Mouse (Mus musculus) heart, embryonic 14.5 days (tissue): ENCODE data around the gene Irx4. TPM values are rescaled to one million over a fixed set of nuclear protein-coding genes. Genes with fewer than 3 reads are reported as not detected.

Experiments
- ATAC-seq: fragments of 200-750 bp; cut with Nextera tagmentation; 2 replicates; pipeline ENCODE4 v1.8.0; 2017; ENCODE audit warnings: low read depth, moderate TSS enrichment; ENCODE audit not compliant: insufficient number of reproducible peaks, insufficient read depth, low FRiP score
- H3K27ac ChIP-seq, 2 experiments: fragments of 200-500 bp in 1 of 2; fragments of 300-500 bp in 1 of 2; sonication (generic) in 1 of 2; replicated peaks in 1 of 2; 2 replicates each; pipeline ENCODE4 v1.5.1; 2012 to 2014; ENCODE audit warnings: low read depth in 2 of 2, low read length in 2 of 2, control low read depth in 1 of 2, mild to moderate bottlenecking in 1 of 2, mixed read lengths in 1 of 2; ENCODE audit not compliant: control insufficient read depth in 1 of 2, insufficient read depth in 1 of 2
- H3K27me3 ChIP-seq: fragments of 300-500 bp; sonication (generic); 2 replicates; pipeline ENCODE4 v1.6.1; 2014; ENCODE audit warnings: mild to moderate bottlenecking, low read length, control low read depth; ENCODE audit not compliant: control insufficient read depth, insufficient read depth
- H3K36me3 ChIP-seq: fragments of 300-500 bp; sonication (generic); 2 replicates; pipeline ENCODE4 v1.6.1; 2014; ENCODE audit warnings: mild to moderate bottlenecking, control low read depth, low read length, mixed read lengths; ENCODE audit not compliant: control insufficient read depth, insufficient read depth
- H3K4me1 ChIP-seq, 2 experiments: fragments of 200-500 bp in 1 of 2; fragments of 300-500 bp in 1 of 2; sonication (generic) in 1 of 2; 2 replicates each; pipeline ENCODE4 v1.6.1; 2012 to 2014; ENCODE audit warnings: low read length in 2 of 2, control low read depth in 1 of 2, mixed read lengths in 1 of 2; ENCODE audit not compliant: control insufficient read depth in 2 of 2, insufficient read depth in 2 of 2
- H3K4me2 ChIP-seq: fragments of 300-500 bp; sonication (generic); 2 replicates; pipeline ENCODE4 v1.6.1; 2014; ENCODE audit warnings: mild to moderate bottlenecking, low read length
- H3K4me3 ChIP-seq, 2 experiments: fragments of 200-500 bp in 1 of 2; fragments of 300-500 bp in 1 of 2; sonication (generic) in 1 of 2; 2 replicates each; pipeline ENCODE4 v1.5.1; 2012 to 2014; ENCODE audit warnings: low read length in 2 of 2, mild to moderate bottlenecking in 2 of 2, control low read depth in 1 of 2, low read depth in 1 of 2, moderate library complexity in 1 of 2; ENCODE audit not compliant: control insufficient read depth in 1 of 2, insufficient read depth in 1 of 2
- H3K9ac ChIP-seq: fragments of 300-500 bp; sonication (generic); 2 replicates; pipeline ENCODE4 v1.6.1; 2014; ENCODE audit warnings: mild to moderate bottlenecking, low read length
- H3K9me3 ChIP-seq: fragments of 300-500 bp; sonication (generic); 2 replicates; pipeline ENCODE4 v1.6.1; 2016; ENCODE audit warnings: low read length, control low read depth; ENCODE audit not compliant: control insufficient read depth
- WGBS: fragments of 180-500 bp; shearing (Covaris S2); extraction: QIAGEN DNeasy Blood & Tissue Kit; methylation state at CpG from one replicate; pipeline ENCODE4 v1.1.7; 2014; 5-methylcytosine and 5-hydroxymethylcytosine counted together
- polyA plus RNA-seq: library from polyadenylated mRNA; unstranded; fragments of >200 nt; fragmentation: Nextera tagmentation; extraction: Ambion mirVana; gene quantifications from 2 replicates; pipeline ENCODE4 v1.2.1, GENCODE M21; 2014

Gene Irx4
- polyA plus RNA-seq, 1 experiment from 2014 or later, result 43.3 TPM

DNA sequence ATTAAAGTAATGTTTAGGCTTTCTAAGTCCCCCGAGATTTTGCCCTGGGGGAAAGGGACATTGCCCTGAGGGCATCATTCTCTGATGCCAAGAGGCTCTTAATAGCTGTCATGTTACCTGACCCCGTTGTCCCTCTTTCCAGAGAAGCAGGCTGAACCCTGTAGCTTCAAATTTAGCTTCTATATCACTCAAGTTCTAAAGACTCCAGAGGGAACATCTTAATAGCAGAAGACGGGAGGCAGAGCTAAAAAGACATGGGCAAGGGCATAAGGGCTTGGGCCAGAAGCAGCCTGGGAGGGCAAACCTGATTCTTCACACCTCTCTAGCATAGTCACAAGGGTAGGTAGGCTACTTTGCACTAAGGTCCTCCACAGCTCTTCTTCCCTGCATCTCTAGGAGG, 9.6 kb downstream of the Irx4 start:
- peak overlapping the region; percentile 66; the same call in 1 of the 2 replicates for H3K4me2 ChIP-seq
- 36% methylated on average over 3 of the region's 3 CpGs for WGBS
- peaks cover 86% of the 10 kb centered on the region for H3K27me3 ChIP-seq
- ATAC-seq, result no peak
- peaks cover 47 to 83% of the 10 kb centered on the region in 2 experiments for H3K4me1 ChIP-seq
- no peaks in the 10 kb centered on the region for H3K9me3 ChIP-seq
- peaks cover 41% of the 10 kb centered on the region for H3K36me3 ChIP-seq
- H3K9ac ChIP-seq, result peak overlapping the region; percentile 72
- H3K4me3 ChIP-seq, result no peak overlapping the region
- peak overlapping the region; percentile 80 to 82 for H3K27ac ChIP-seq

DNA sequence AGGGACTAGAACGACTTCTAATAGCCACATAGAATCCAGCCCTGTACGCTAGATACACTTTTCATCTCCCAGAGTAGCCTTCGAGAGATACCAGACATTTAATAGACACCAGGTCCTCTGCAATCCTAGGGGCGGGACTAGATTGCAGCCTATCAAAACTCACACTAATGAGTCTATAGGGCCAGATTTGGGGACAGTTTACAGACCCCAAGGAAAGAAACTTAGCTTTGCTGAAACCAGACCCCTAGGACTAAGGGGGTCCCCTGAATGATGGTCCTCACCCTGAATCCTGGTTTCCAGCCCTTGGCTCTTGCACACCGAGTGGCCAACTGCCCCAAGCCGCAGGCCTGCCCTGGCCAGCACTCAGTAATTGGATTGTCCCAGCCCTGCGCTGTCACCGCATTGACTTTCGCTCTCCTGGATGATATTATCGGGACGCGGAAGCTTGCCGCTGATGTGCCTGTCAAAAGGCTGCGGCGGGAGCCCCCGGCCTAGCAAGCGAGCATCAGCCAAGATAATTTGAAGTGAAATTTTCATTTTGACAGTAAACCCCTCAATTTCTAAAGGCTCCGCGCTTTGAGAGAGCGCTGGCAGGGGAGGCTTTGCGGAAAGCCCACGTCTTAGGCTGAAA, 10.3 kb downstream of the Irx4 start:
- H3K9ac ChIP-seq, result peak overlapping the region; percentile 72
- peaks cover 46 to 80% of the 10 kb centered on the region in 2 experiments for H3K4me1 ChIP-seq
- peaks cover 37% of the 10 kb centered on the region for H3K36me3 ChIP-seq
- H3K27me3 ChIP-seq, result peaks cover 80% of the 10 kb centered on the region
- no peaks in the 10 kb centered on the region for H3K9me3 ChIP-seq
- H3K27ac ChIP-seq, result peak overlapping the region; percentile 80 to 82
- ATAC-seq, result no peak
- 4% methylated on average over 22 of the region's 22 CpGs for WGBS
- peak overlapping the region; percentile 66 for H3K4me2 ChIP-seq
- peak overlapping the region; percentile 23 to 27 for H3K4me3 ChIP-seq

DNA sequence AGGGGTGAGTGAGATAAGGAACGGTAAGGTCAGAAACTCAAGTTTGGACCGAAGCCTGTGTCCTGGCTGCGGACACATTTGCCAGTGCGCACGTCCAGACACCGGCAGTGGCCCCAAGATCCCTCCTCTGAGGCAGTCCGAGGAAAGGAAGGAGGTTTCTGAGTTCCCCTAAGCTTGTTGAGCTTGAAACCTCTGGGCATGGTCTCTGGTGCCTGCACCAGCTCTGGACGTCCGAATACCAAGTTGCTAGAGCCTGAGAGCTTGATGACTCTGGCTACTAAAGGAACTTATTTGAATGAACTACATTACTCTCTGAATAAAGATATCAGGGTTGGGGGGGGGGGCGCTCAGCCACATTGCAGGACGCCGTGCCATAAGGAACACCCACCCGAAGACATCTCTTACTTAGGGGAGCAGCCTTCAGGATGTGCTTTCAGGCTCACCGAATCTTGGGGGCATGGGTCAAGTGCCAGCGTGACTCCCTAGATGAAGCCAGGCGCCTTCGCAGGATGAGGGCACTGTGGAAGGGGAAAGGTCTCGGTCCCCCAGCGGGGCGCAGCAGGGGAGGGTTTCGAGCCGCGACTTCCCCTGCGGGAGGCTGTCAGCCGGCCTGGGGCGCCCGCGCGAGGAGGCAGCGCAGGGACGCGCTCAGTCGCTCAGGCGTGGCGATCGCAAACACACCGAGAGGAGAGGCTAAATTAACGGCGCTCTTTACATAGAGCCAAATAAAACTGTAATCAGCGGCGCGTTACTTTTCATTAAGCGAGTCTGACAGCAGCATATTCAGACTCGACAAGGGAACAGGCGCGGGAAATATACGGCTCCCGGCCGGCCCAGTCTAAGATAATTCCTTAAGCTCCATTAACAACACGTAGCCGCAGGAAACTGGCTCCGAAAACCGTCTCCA, 11.3 kb downstream of the Irx4 start:
- Histone ChIP-seq H3K4me2 (peak overlapping the region; percentile 66), H3K27me3 (peaks cover 72% of the 10 kb centered on the region), H3K9ac (peak overlapping the region; percentile 72), H3K4me3 (peak overlapping the region; percentile 23 to 27), H3K27ac (peak overlapping the region; percentile 80 to 82), H3K9me3 (no peaks in the 10 kb centered on the region), H3K36me3 (peaks cover 32% of the 10 kb centered on the region), H3K4me1 (peaks cover 47 to 82% of the 10 kb centered on the region in 2 experiments)
- ATAC-seq, result no peak
- WGBS, result 1% methylated on average over 53 of the region's 53 CpGs

DNA sequence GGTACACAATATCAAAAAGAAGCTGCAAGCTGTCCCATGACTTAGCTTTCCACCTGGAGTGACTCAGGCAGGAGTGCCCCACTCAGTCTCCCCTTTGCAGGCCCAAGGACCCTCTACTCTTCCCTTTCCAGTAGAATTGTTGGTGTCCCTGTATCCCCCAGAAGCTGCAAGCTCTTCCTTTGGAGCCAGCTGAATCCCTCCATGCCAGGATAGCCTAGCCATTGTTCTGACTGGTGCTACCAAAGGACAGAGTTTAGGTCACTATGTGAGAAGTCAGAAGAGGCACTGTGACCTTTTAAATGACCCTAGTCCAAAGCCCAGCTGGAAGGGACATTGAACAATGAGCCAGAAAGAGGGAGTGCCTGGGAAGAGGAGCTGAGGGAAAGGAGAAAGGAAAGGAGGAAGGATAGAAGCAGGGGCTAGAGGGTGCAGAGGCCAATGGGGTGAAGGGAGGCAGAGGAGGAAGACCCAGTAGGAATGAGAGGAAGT, 12.6 kb downstream of the Irx4 start:
- Histone ChIP-seq H3K4me3 (no peak overlapping the region), H3K9me3 (no peaks in the 10 kb centered on the region), H3K9ac (peak overlapping the region; percentile 72; the same call in 1 of the 2 replicates), H3K4me1 (peaks cover 52 to 82% of the 10 kb centered on the region in 2 experiments), H3K27me3 (peaks cover 60% of the 10 kb centered on the region), H3K36me3 (peaks cover 21% of the 10 kb centered on the region), H3K27ac (peak overlapping the region; percentile 43 to 82; a peak in 3 of 4 replicates), H3K4me2 (peak overlapping the region; percentile 66; the same call in 1 of the 2 replicates)
- no peak for ATAC-seq

DNA sequence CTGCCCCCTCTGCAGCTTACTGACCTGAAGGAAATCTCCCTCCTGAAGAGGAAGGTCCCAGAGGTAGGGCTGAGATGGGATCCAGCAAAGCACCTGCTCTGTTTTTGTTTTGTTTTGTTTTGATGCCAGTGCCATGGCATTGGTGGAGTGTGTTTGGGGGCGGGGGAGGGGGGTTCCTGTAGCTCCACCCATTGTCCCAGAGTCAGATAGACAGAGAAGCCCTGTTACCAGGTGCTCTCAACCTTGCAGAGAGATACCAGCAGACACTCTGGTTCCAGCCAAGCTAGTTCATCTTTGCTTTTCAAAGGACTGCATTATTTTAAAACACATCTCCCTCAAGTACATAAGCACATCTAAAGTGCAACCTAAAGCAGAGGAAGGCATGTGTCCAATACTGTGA, 13.3 kb downstream of the Irx4 start:
- Histone ChIP-seq H3K4me2 (no peak overlapping the region), H3K36me3 (peaks cover 15% of the 10 kb centered on the region), H3K27ac (no peak overlapping the region; a peak in 1 of 4 replicates), H3K9me3 (no peaks in the 10 kb centered on the region), H3K9ac (0 out of 2 replicates have a peak overlapping the region, but pooled peaks have one; percentile 72), H3K27me3 (peaks cover 53% of the 10 kb centered on the region), H3K4me1 (peaks cover 51 to 80% of the 10 kb centered on the region in 2 experiments), H3K4me3 (no peak overlapping the region)
- ATAC-seq, result no peak
- 25% methylated on average over 1 of the region's 1 CpGs for WGBS

DNA sequence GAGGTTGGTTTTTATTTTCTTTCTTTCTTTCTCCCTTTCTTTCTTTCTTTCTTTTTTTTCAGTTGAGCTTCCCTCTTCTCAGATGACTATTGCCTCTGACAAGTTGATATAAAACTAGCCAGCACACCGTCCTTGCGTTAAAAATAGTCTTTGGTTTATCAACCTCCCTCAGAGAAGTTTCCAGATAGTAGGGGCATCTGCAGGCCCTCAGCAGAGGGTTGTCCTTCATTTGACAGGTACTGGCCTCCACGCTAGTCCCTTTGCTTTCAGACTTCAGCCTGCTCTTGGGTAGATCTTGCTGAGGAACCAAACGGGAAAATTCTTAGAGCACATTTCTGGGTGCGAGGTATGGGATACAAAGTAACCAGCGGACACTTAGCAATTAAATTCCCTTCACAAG, 17.1 kb downstream of the Irx4 start:
- H3K9me3 ChIP-seq, result no peaks in the 10 kb centered on the region
- no peak overlapping the region for H3K9ac ChIP-seq
- H3K36me3 ChIP-seq, result no peaks in the 10 kb centered on the region
- H3K4me2 ChIP-seq, result no peak overlapping the region
- ATAC-seq, result 0 out of 2 replicates have a peak, but pooled peaks have one; percentile 53
- WGBS, result 29% methylated on average over 6 of the region's 6 CpGs
- peak overlapping the region; percentile 81 to 90 for H3K27ac ChIP-seq
- H3K4me3 ChIP-seq, result no peak overlapping the region
- H3K27me3 ChIP-seq, result peaks cover 18% of the 10 kb centered on the region; the same call in 1 of the 2 replicates
- peaks cover 34 to 49% of the 10 kb centered on the region in 2 experiments for H3K4me1 ChIP-seq

DNA sequence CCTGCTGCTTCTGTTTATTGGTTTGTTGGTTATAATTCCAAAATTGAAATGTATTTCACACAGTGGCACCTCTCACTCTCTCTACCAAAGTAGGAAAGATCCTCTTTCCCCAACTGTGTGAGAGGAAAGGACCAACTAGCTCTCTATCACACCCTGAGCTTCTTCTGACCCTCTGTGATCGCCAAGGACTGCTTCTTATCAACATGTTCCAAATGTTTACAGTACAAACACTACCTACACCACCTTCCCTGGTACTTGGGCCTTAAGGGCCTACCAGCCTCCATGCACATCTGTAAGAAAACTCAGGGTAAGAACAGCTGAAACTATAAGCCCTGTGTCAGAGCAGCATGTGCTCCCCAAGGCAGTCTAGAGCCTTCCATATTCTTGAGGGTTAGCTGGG, 17.5 kb downstream of the Irx4 start:
- Histone ChIP-seq H3K27me3 (peaks cover 14% of the 10 kb centered on the region; the same call in 1 of the 2 replicates), H3K27ac (peak overlapping the region; percentile 81 to 90), H3K4me2 (no peak overlapping the region), H3K9me3 (no peaks in the 10 kb centered on the region), H3K9ac (no peak overlapping the region), H3K4me3 (no peak overlapping the region), H3K4me1 (peaks cover 33 to 48% of the 10 kb centered on the region in 2 experiments), H3K36me3 (no peaks in the 10 kb centered on the region)
- ATAC-seq, result no peak; the same call in 1 of the 2 replicates
- 8% methylated on average over 1 of the region's 1 CpGs for WGBS
